Mouse (Mus musculus): ENCODE data around the gene Spink4.

The Spink4 gene

GRCm38 (mm10) chr4:40919785-40920184 lies at the start of gene Spink4:
Spink4 (plus strand) TSS chr4:40920052.
- DNase-seq (ENCODE audit: low read depth), result no peak

- DNase-seq (ENCODE audit: low read depth), result no peak
Observed at GRCm38 (mm10) chr4:40870206-40870605, 49.6 kb upstream of the Spink4 start.

GRCm38 (mm10) chr4:40872129-40872528 lies 47.7 kb upstream of the Spink4 start:
- no peak for DNase-seq (ENCODE audit: low read depth)

GRCm38 (mm10) chr4:40873320-40873719 lies 46.5 kb upstream of the Spink4 start:
- no peak for DNase-seq (ENCODE audit: low read depth)

GRCm38 (mm10) chr4:40874151-40874600 lies 45.7 kb upstream of the Spink4 start:
- DNase-seq (ENCODE audit: low read depth), result peak; percentile 78

GRCm38 (mm10) chr4:40874794-40875552 lies 44.9 kb upstream of the Spink4 start:
- no peak for DNase-seq (ENCODE audit: low read depth)

GRCm38 (mm10) chr4:40875842-40876241 lies 44.0 kb upstream of the Spink4 start:
- DNase-seq (ENCODE audit: low read depth), result no peak

- DNase-seq (ENCODE audit: low read depth), result peak; percentile 54
Observed at GRCm38 (mm10) chr4:40876814-40877371, 43.0 kb upstream of the Spink4 start.

GRCm38 (mm10) chr4:40877528-40877927 lies 42.3 kb upstream of the Spink4 start:
- no peak for DNase-seq (ENCODE audit: low read depth)

- DNase-seq (ENCODE audit: low read depth), result no peak
Observed at GRCm38 (mm10) chr4:40883200-40883599, 36.7 kb upstream of the Spink4 start.

GRCm38 (mm10) chr4:40884282-40885165 lies 35.3 kb upstream of the Spink4 start:
- DNase-seq (ENCODE audit: low read depth), result no peak

- peak; percentile 37 for DNase-seq (ENCODE audit: low read depth)
Observed at GRCm38 (mm10) chr4:40885166-40885525, 34.7 kb upstream of the Spink4 start.

GRCm38 (mm10) chr4:40885883-40886282 lies 34.0 kb upstream of the Spink4 start:
- DNase-seq (ENCODE audit: low read depth), result no peak

- DNase-seq (ENCODE audit: low read depth), result no peak
Observed at GRCm38 (mm10) chr4:40888839-40889238, 31.0 kb upstream of the Spink4 start.

GRCm38 (mm10) chr4:40889252-40889651 lies 30.6 kb upstream of the Spink4 start:
- DNase-seq (ENCODE audit: low read depth), result peak; percentile 63

- no peak for DNase-seq (ENCODE audit: low read depth)
Observed at GRCm38 (mm10) chr4:40889983-40890382, 29.9 kb upstream of the Spink4 start.

GRCm38 (mm10) chr4:40891206-40891605 lies 28.6 kb upstream of the Spink4 start:
- no peak for DNase-seq (ENCODE audit: low read depth)

GRCm38 (mm10) chr4:40895118-40895517 lies 24.7 kb upstream of the Spink4 start:
- no peak for DNase-seq (ENCODE audit: low read depth)

- no peak for DNase-seq (ENCODE audit: low read depth)
Observed at GRCm38 (mm10) chr4:40895646-40896045, 24.2 kb upstream of the Spink4 start.

- no peak for DNase-seq (ENCODE audit: low read depth)
Observed at GRCm38 (mm10) chr4:40898476-40899044, 21.3 kb upstream of the Spink4 start.

- no peak for DNase-seq (ENCODE audit: low read depth)
Observed at GRCm38 (mm10) chr4:40899264-40899663, 20.6 kb upstream of the Spink4 start.

- no peak for DNase-seq (ENCODE audit: low read depth)
Observed at GRCm38 (mm10) chr4:40900071-40900470, 19.8 kb upstream of the Spink4 start.

Measured in NIH3T3 (cell line).